ENCODE assay signal across 9 mouse cellular contexts in genomic region chr7:89841670-89842403, GRCm38 (mm10).
A peak's percentile ranks its signal among the peaks of the same experiment; 100 is the strongest.
DNase-seq lines count a peak whose midpoint lies in the region; ATAC-seq and TF ChIP-seq lines count a peak whose summit lies in the region.
"Had no signal": no experiment of that assay in that cellular context is flagged by ENCODE, and none has a peak within 500 bp of the region (broad histone marks: within the 10 kb centered on the region; RNA-seq: fewer than 3 reads in every experiment).

No protein-coding gene starts in this region.

- TF ChIP-seq CTCF in cerebellum, adult 2 months (IDR thresholded peaks at IDR 0.05; ENCODE audit: borderline replicate concordance, insufficient read depth, low read depth, low read length), result peak; percentile 67

- peak; percentile 50 for DNase-seq in MN1 (ENCODE audit: low spot score)
- DNase-seq in cerebellum, adult 2 months, result peak; percentile 74 to 82
- peak; percentile 82 to 96 for DNase-seq in frontal cortex, adult 2 months (ENCODE audit: extremely low spot score in 1 of 2, low spot score in 1 of 2)
- DNase-seq in layer of hippocampus, adult 9-10 months (ENCODE audit: low spot score), result peak; percentile 92
- DNase-seq in lung, postnatal 14 days, result peak; percentile 89
- peak; percentile 97 for DNase-seq in retina, embryonic 14.5 days (ENCODE audit: low spot score)
- DNase-seq in thymus, postnatal 36 days, result peak; percentile 48 to 62

- H3K27ac ChIP-seq in cerebellum, adult 2 months (ENCODE audit: insufficient read depth, low read length), result no peak overlapping the region
- no peak overlapping the region for H3K27ac ChIP-seq in hindbrain, embryonic 12.5 days
- H3K27ac ChIP-seq: macrophage had no signal

- no peak overlapping the region for H3K4me2 ChIP-seq in hindbrain, embryonic 12.5 days (replicated peaks)

- no peaks in the 10 kb centered on the region for H3K27me3 ChIP-seq in cerebellum, adult 2 months (ENCODE audit: control insufficient read depth, insufficient read depth, low read length)
- H3K27me3 ChIP-seq in hindbrain, embryonic 12.5 days, result no peaks in the 10 kb centered on the region

- no peaks in the 10 kb centered on the region for H3K9me3 ChIP-seq in hindbrain, embryonic 12.5 days (replicated peaks)

- ATAC-seq in hindbrain, embryonic 12.5 days (ENCODE audit: low FRiP score), result peak; percentile 64; the same call in 1 of the 2 replicates

- H3K36me3 ChIP-seq in hindbrain, embryonic 12.5 days, result no peaks in the 10 kb centered on the region

- 30% methylated on average over 15 of the region's 15 CpGs for WGBS in cerebellum, adult 2 months
- whole genome bisulfite sequencing in hindbrain, embryonic 12.5 days, result 35% methylated on average over 15 of the region's 15 CpGs

- no peaks in the 10 kb centered on the region for H3K4me1 ChIP-seq in cerebellum, adult 2 months (ENCODE audit: control insufficient read depth, insufficient read depth, low read length)
- H3K4me1 ChIP-seq in hindbrain, embryonic 12.5 days, result no peaks in the 10 kb centered on the region

- no peak for TF ChIP-seq POLR2A in cerebellum, adult 2 months (IDR thresholded peaks at IDR 0.05; ENCODE audit: borderline replicate concordance, insufficient read depth, low read length)

- H3K4me3 ChIP-seq in cerebellum, adult 2 months (replicated peaks; ENCODE audit: insufficient read depth, low read depth, low read length), result no peak overlapping the region
- no peak overlapping the region for H3K4me3 ChIP-seq in hindbrain, embryonic 12.5 days

- H3K9ac ChIP-seq in hindbrain, embryonic 12.5 days, result no peak overlapping the region
